Mouse (Mus musculus) erythroblast, embryonic 14.5 days (primary cell): ENCODE measurements at regions not wholly inside any gene's neighbourhood (a gene's known extent, or its start where the extent isn't known, plus 50 kb on each side); places are given as distances from the start of the nearest gene placed in this dataset.

Experiments
- GATA1 ChIP-seq: IDR thresholded peaks from 2 replicates; pipeline ENCODE4 v1.6.1; 2012; ENCODE audit warnings: low read length, inconsistent platforms, mixed read lengths
- TAL1 ChIP-seq: IDR thresholded peaks from 3 replicates; pipeline ENCODE4 v1.6.1; 2012; ENCODE audit warnings: low read length, inconsistent platforms, mixed read lengths

GRCm38 (mm10) chr12:80010947-80011346 lies 101.9 kb downstream of the Zfp36l1 start:
- no peak for TF ChIP-seq GATA1
- TF ChIP-seq TAL1 = no peak
